Mouse (Mus musculus) liver, embryonic 14.5 days (tissue): ENCODE measurements at regions not wholly inside any gene's neighbourhood (a gene's known extent, or its start where the extent isn't known, plus 50 kb on each side); places are given as distances from the start of the nearest gene placed in this dataset.

Experiments
- CTCF ChIP-seq: IDR thresholded peaks from 2 replicates; pipeline ENCODE4 v1.5.1; 2016; ENCODE audit warnings: antibody characterized with exemption, low read depth, control low read depth
- EP300 ChIP-seq: IDR thresholded peaks from 2 replicates; pipeline ENCODE4 v1.6.1; 2016; ENCODE audit warnings: antibody characterized with exemption, low read depth

- TF ChIP-seq CTCF (no peak), EP300 (no peak)
These were observed 55.7 kb upstream of the Vstm2b start for GRCm38 (mm10) chr7:40842344-40842992.
